8 mouse cellular contexts compared by ENCODE assay signal in genomic region chr5:121329333-121330058, GRCm38 (mm10). TPM values are rescaled to one million over a fixed set of nuclear protein-coding genes. Genes with fewer than 3 reads are reported as not detected.
DNase-seq lines count a peak whose midpoint lies in the region; ATAC-seq lines count a peak whose summit lies in the region.

No protein-coding gene starts in this region.

- H3K27ac ChIP-seq in embryonic facial prominence, embryonic 10.5 days (replicated peaks): peak overlapping the region; percentile 49
- H3K27ac ChIP-seq in hindbrain, embryonic 13.5 days: 0 out of 2 replicates have a peak overlapping the region, but pooled peaks have one; percentile 20
- peak overlapping the region; percentile 63 for H3K27ac ChIP-seq in limb, embryonic 15.5 days

- peak overlapping the region; percentile 26; the same call in 1 of the 2 replicates for H3K9ac ChIP-seq in hindbrain, embryonic 13.5 days
- no peak overlapping the region for H3K9ac ChIP-seq in limb, embryonic 15.5 days

- H3K36me3 ChIP-seq in embryonic facial prominence, embryonic 10.5 days (replicated peaks): peaks cover 93% of the 10 kb centered on the region
- H3K36me3 ChIP-seq in hindbrain, embryonic 13.5 days: peaks cover 89% of the 10 kb centered on the region
- H3K36me3 ChIP-seq in limb, embryonic 15.5 days: peaks cover 86% of the 10 kb centered on the region

- peak; percentile 36 to 38 for DNase-seq in cerebellum, adult 18-20 months
- DNase-seq in cerebellum, postnatal 4 days (ENCODE audit: low spot score in 2 of 2): no peak
- no peak for DNase-seq in embryonic facial prominence, embryonic 10.5 days (ENCODE audit: low spot score)
- DNase-seq in spleen, adult 12 weeks (ENCODE audit: low spot score): no peak
- no peak for DNase-seq in testis, postnatal 10 days (ENCODE audit: low spot score)

- WGBS in embryonic facial prominence, embryonic 10.5 days: 86% methylated on average over 11 of the region's 11 CpGs
- 87% methylated on average over 11 of the region's 11 CpGs for WGBS in hindbrain, embryonic 13.5 days
- WGBS in limb, embryonic 15.5 days: 72% methylated on average over 11 of the region's 11 CpGs

- peak overlapping the region; percentile 30 for H3K4me2 ChIP-seq in hindbrain, embryonic 13.5 days
- peak overlapping the region; percentile 31; the same call in 1 of the 2 replicates for H3K4me2 ChIP-seq in limb, embryonic 15.5 days

- no peaks in the 10 kb centered on the region for H3K27me3 ChIP-seq in embryonic facial prominence, embryonic 10.5 days (replicated peaks; ENCODE audit: low read depth, poor library complexity, severe bottlenecking)
- H3K27me3 ChIP-seq in hindbrain, embryonic 13.5 days: no peaks in the 10 kb centered on the region
- H3K27me3 ChIP-seq in limb, embryonic 15.5 days: no peaks in the 10 kb centered on the region

- no peaks in the 10 kb centered on the region; the same call in 1 of the 2 replicates for H3K4me1 ChIP-seq in embryonic facial prominence, embryonic 10.5 days
- no peaks in the 10 kb centered on the region for H3K4me1 ChIP-seq in hindbrain, embryonic 13.5 days (replicated peaks)
- H3K4me1 ChIP-seq in limb, embryonic 15.5 days: no peaks in the 10 kb centered on the region

- no peak for ATAC-seq in hindbrain, embryonic 13.5 days (ENCODE audit: low FRiP score)
- ATAC-seq in limb, embryonic 15.5 days (ENCODE audit: insufficient number of reproducible peaks, low FRiP score, low TSS enrichment, low read depth): no peak; the same call in 1 of the 2 replicates
- ATAC-seq in monocyte, adult 5-6 weeks (replicated peaks; ENCODE audit: insufficient number of reproducible peaks, low FRiP score, low TSS enrichment, poor library complexity, severe bottlenecking): 0 out of 2 replicates have a peak, but pooled peaks have one; percentile 20

- H3K9me3 ChIP-seq in embryonic facial prominence, embryonic 10.5 days: no peaks in the 10 kb centered on the region
- no peaks in the 10 kb centered on the region for H3K9me3 ChIP-seq in hindbrain, embryonic 13.5 days
- no peaks in the 10 kb centered on the region for H3K9me3 ChIP-seq in limb, embryonic 15.5 days

- peak overlapping the region; percentile 45 for H3K4me3 ChIP-seq in embryonic facial prominence, embryonic 10.5 days
- H3K4me3 ChIP-seq in hindbrain, embryonic 13.5 days: peak overlapping the region; percentile 21
- H3K4me3 ChIP-seq in limb, embryonic 15.5 days: peak overlapping the region; percentile 25

RNA-seq across cellular contexts. Expression of gene Trafd1, which starts 55.9 kb away (rescaled TPM):
- 74.1 and 74.8 TPM in 2 replicates for polyA plus RNA-seq in embryonic facial prominence, embryonic 10.5 days (2016; fragmentation: Nextera tagmentation; extraction: Ambion mirVana)
- polyA plus RNA-seq in hindbrain, embryonic 13.5 days (2015; fragmentation: Nextera tagmentation; extraction: Ambion mirVana): 139 and 145 TPM in 2 replicates
- 74.4 and 75.9 TPM in 2 replicates for polyA plus RNA-seq in limb, embryonic 15.5 days (2015; fragmentation: Nextera tagmentation; extraction: Ambion mirVana)
- 146 to 183 TPM (median 155 TPM) in 3 replicates for total RNA-seq in monocyte, adult 5-6 weeks (2017)

Comparison
In these comparisons a context has a peak if more than half of its experiments do, and no peak if none do; other contexts are left out.
1. DNase-seq: peak in cerebellum, adult 18-20 months (2 of 2); none in cerebellum, postnatal 4 days (0 of 2), embryonic facial prominence, embryonic 10.5 days (single experiment), spleen, adult 12 weeks (single experiment) and testis, postnatal 10 days (single experiment).
2. Peak in every context shown above with its lines, with median percentiles within 50 percentile points of each other: H3K27ac ChIP-seq and H3K4me3 ChIP-seq.